Comparison of ENCODE assay signal across 28 mouse cellular contexts in the genomic region with DNA sequence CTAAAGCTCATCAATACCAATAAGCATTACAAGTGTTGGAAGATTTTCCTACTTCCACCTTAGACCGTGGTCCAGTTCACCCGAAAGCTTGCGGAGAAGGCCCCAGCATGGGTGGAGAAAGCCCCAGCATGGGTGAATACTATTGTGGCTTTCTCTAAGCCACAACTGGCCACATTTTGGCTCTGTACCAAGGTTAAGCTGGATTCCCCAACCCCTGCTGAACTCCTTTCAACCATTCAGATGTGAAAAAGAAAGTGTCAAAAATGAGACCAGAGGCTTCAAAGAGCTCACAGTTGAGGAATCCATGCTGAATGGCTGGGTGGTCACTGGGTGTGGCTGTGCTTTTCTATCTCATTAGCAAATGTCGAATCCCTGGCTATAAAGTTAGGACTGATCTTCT. TPM values are rescaled to one million over a fixed set of nuclear protein-coding genes. Genes with fewer than 3 reads are reported as not detected.
DNase-seq lines count a peak whose midpoint lies in the region; ATAC-seq lines count a peak whose summit lies in the region.
"Had no signal": no experiment of that assay in that cellular context is flagged by ENCODE, and none has a peak within 500 bp of the region (broad histone marks: within the 10 kb centered on the region; RNA-seq: fewer than 3 reads in every experiment).

No protein-coding gene starts in this region.

- DNase-seq in heart, adult 11 months = peak; percentile 54
- no peak for DNase-seq in heart, embryonic 10.5 days (ENCODE audit: low spot score)
- peak; percentile 86 for DNase-seq in Muller cell, postnatal 12 days (ENCODE audit: inconsistent ontology term)
- DNase-seq in adrenal gland, postnatal 36 days = no peak
- no peak for DNase-seq in layer of hippocampus, postnatal 10 days (ENCODE audit: low spot score in 2 of 2)
- DNase-seq in spleen, adult 12 weeks (ENCODE audit: low spot score) = no peak
- DNase-seq: adrenal gland, adult 2 months; adrenal gland, postnatal 25 days; B cell, adult 2 months; cerebellum, adult 11 months; cerebellum, adult 8-10 months; cerebellum, postnatal 25 days; gastrocnemius, adult 2 months; gastrocnemius, postnatal 25 days; heart, postnatal 10 days; heart, postnatal 4 days; kidney, adult 18-20 months had no signal

- ATAC-seq in common myeloid progenitor, adult 5-6 weeks (replicated peaks; ENCODE audit: low read depth, poor library complexity, severe bottlenecking) = peak; percentile 58; the same call in 1 of the 2 replicates
- ATAC-seq: activated CD4-positive, CD25-positive, alpha-beta regulatory T cell, adult 4 months; CD4-positive, CD25-positive, alpha-beta regulatory T cell, adult 4 months; hindbrain, postnatal 0 days had no signal

- no peak overlapping the region for H3K4me3 ChIP-seq in heart, embryonic 10.5 days
- H3K4me3 ChIP-seq: embryonic facial prominence, embryonic 13.5 days; forebrain, embryonic 12.5 days; gastrocnemius, adult 2 months; hindbrain, embryonic 13.5 days had no signal

- WGBS in heart, embryonic 10.5 days = 80% methylated on average over 4 of the region's 4 CpGs

- H3K27ac ChIP-seq in heart, embryonic 10.5 days = no peak overlapping the region
- H3K27ac ChIP-seq: embryonic facial prominence, embryonic 13.5 days; forebrain, embryonic 12.5 days; gastrocnemius, adult 2 months; hindbrain, embryonic 13.5 days; hindbrain, postnatal 0 days had no signal

- 0 out of 2 replicates have a peak, but pooled peaks cover 3% of the 10 kb centered on the region for H3K4me1 ChIP-seq in heart, embryonic 10.5 days
- H3K4me1 ChIP-seq: embryonic facial prominence, embryonic 13.5 days; hindbrain, embryonic 13.5 days had no signal

- no peaks in the 10 kb centered on the region for H3K27me3 ChIP-seq in heart, embryonic 10.5 days (ENCODE audit: insufficient read depth, poor library complexity, severe bottlenecking)
- H3K27me3 ChIP-seq: embryonic facial prominence, embryonic 13.5 days; forebrain, embryonic 12.5 days; hindbrain, embryonic 13.5 days had no signal

- H3K9me3 ChIP-seq in heart, embryonic 10.5 days = no peaks in the 10 kb centered on the region
- H3K9me3 ChIP-seq: embryonic facial prominence, embryonic 13.5 days; forebrain, embryonic 12.5 days; hindbrain, embryonic 13.5 days had no signal

- no peaks in the 10 kb centered on the region for H3K36me3 ChIP-seq in heart, embryonic 10.5 days
- H3K36me3 ChIP-seq: embryonic facial prominence, embryonic 13.5 days; forebrain, embryonic 12.5 days; hindbrain, embryonic 13.5 days had no signal

RNA-seq across cellular contexts. Expression of a gene that starts 2.9 kb away (rescaled TPM):
- polyA plus RNA-seq in heart, embryonic 10.5 days (2016; fragmentation: Nextera tagmentation; extraction: Ambion mirVana) = not detected in 2 replicates
- total RNA-seq in common myeloid progenitor, adult 5-6 weeks (2017) = not detected in 2 replicates
- not detected for total RNA-seq in adrenal gland, postnatal 36 days (2021)
- not detected for total RNA-seq in layer of hippocampus, postnatal 10 days (2021)
- total RNA-seq: adrenal gland, adult 2 months; adrenal gland, postnatal 25 days; gastrocnemius, adult 2 months; gastrocnemius, postnatal 25 days; granulocyte monocyte progenitor cell, adult 5-6 weeks; heart, postnatal 10 days; heart, postnatal 4 days; hindbrain, postnatal 0 days had no signal
- polyA plus RNA-seq: activated CD4-positive, CD25-positive, alpha-beta regulatory T cell, adult 4 months; adrenal gland, adult 2 months; brain, embryonic 14.5 days; CD4-positive, CD25-positive, alpha-beta regulatory T cell, adult 4 months; embryonic facial prominence, embryonic 13.5 days; forebrain, embryonic 12.5 days; heart, embryonic 14.5 days; hindbrain, embryonic 13.5 days; hindbrain, postnatal 0 days; intestine, embryonic 14.5 days had no signal

RNA-seq across cellular contexts. Expression of a gene that starts 29.2 kb away (rescaled TPM):
- polyA plus RNA-seq in heart, embryonic 10.5 days (2016; fragmentation: Nextera tagmentation; extraction: Ambion mirVana) = 10.5 and 11.1 TPM in 2 replicates
- 11.0 and 13.9 TPM in 2 replicates for total RNA-seq in common myeloid progenitor, adult 5-6 weeks (2017)
- total RNA-seq in adrenal gland, postnatal 36 days (2021) = 10 to 100 TPM; 39.8 to 54.8 TPM
- 10 to 100 TPM; 41.1 to 43.3 TPM for total RNA-seq in layer of hippocampus, postnatal 10 days (2021)

RNA-seq across cellular contexts. Expression of a gene that starts 29.8 kb away (rescaled TPM):
- 0.16 TPM in 1 of 2 replicates, not detected in the other for polyA plus RNA-seq in heart, embryonic 10.5 days (2016; fragmentation: Nextera tagmentation; extraction: Ambion mirVana)
- total RNA-seq in common myeloid progenitor, adult 5-6 weeks (2017) = not detected in 2 replicates
- total RNA-seq in adrenal gland, postnatal 36 days (2021) = not detected
- not detected for total RNA-seq in layer of hippocampus, postnatal 10 days (2021)
- total RNA-seq: adrenal gland, postnatal 25 days; gastrocnemius, adult 2 months; gastrocnemius, postnatal 25 days; granulocyte monocyte progenitor cell, adult 5-6 weeks; heart, postnatal 10 days; heart, postnatal 4 days; hindbrain, postnatal 0 days had no signal
- polyA plus RNA-seq: activated CD4-positive, CD25-positive, alpha-beta regulatory T cell, adult 4 months; adrenal gland, adult 2 months; CD4-positive, CD25-positive, alpha-beta regulatory T cell, adult 4 months; forebrain, embryonic 12.5 days; heart, embryonic 14.5 days had no signal

Comparison
In these comparisons a context has a peak if more than half of its experiments do, and no peak if none do; other contexts are left out.
1. DNase-seq: peak in heart, adult 11 months (single experiment) and Muller cell, postnatal 12 days (single experiment); none in heart, embryonic 10.5 days (single experiment), adrenal gland, postnatal 36 days (0 of 2), layer of hippocampus, postnatal 10 days (0 of 2) and spleen, adult 12 weeks (single experiment).